Mouse (Mus musculus) embryonic facial prominence, embryonic 12.5 days (tissue): ENCODE results near the gene Aicda. TPM values are rescaled to one million over a fixed set of nuclear protein-coding genes. Genes with fewer than 3 reads are reported as not detected.
"Not testable (repeated sequence)": the region's sequence is repeated elsewhere in the genome, so short reads cannot be mapped to it uniquely, and the experiment has no call there.

Source experiments
- ATAC-seq: fragments of 200-750 bp; cut with Nextera tagmentation; 2 replicates; pipeline ENCODE4 v1.8.0; 2017; ENCODE audit not compliant: insufficient number of reproducible peaks, insufficient read depth, low FRiP score, low TSS enrichment
- H3K27ac ChIP-seq: fragments of 300-500 bp; sonication (generic); 2 replicates; pipeline ENCODE4 v1.5.1; 2016; ENCODE audit warnings: mild to moderate bottlenecking
- H3K27me3 ChIP-seq: fragments of 300-500 bp; sonication (generic); 2 replicates; pipeline ENCODE4 v1.6.1; 2016; ENCODE audit warnings: mild to moderate bottlenecking, moderate library complexity
- H3K36me3 ChIP-seq: fragments of 300-500 bp; sonication (generic); 2 replicates; pipeline ENCODE4 v1.6.1; 2016; ENCODE audit warnings: mild to moderate bottlenecking
- H3K4me1 ChIP-seq: fragments of 300-500 bp; sonication (generic); 2 replicates; pipeline ENCODE4 v1.6.1; 2016
- H3K4me2 ChIP-seq: fragments of 300-500 bp; sonication (generic); replicated peaks from 2 replicates; pipeline ENCODE4 v1.6.1; 2016; ENCODE audit warnings: mild to moderate bottlenecking, moderate library complexity
- H3K4me3 ChIP-seq: fragments of 300-500 bp; sonication (generic); 2 replicates; pipeline ENCODE4 v1.5.1; 2016; ENCODE audit warnings: mild to moderate bottlenecking
- H3K9ac ChIP-seq: fragments of 300-500 bp; sonication (generic); 2 replicates; pipeline ENCODE4 v1.6.1; 2016; ENCODE audit warnings: mild to moderate bottlenecking, moderate library complexity
- H3K9me3 ChIP-seq: fragments of 300-500 bp; sonication (generic); 2 replicates; pipeline ENCODE4 v1.6.1; 2016; ENCODE audit warnings: mild to moderate bottlenecking, moderate library complexity
- WGBS: fragments of 180-500 bp; shearing (Covaris S2); methylation state at CpG from one replicate; pipeline ENCODE4 v1.1.7; 2016; 5-methylcytosine and 5-hydroxymethylcytosine counted together
- polyA plus RNA-seq: library from polyadenylated mRNA; unstranded; fragments of >200 nt; fragmentation: Nextera tagmentation; extraction: Ambion mirVana; gene quantifications from 2 replicates; pipeline ENCODE4 v1.2.1, GENCODE M21; 2016

Gene Aicda
- polyA plus RNA-seq, 1 experiment from 2014 or later: not detected

DNA sequence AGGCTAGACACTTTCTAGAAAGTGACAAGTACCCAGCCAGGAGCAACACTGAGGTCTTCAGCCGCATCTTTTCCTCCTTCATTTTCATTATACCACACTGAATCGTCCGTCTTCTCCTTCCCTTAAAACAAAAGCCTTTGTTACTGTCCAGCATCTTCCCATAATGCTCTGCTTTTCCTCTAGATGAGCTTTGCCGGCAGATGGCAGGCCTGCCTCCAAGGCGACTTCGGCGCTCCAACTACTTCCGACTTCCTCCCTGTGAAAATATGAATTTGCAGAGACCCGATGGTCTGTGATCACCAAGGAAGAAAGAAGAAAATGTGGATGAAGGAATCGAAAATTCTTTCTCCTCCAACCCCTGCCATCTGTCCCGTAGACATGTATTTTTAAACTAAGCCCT, 25.5 kb upstream of the Aicda start:
- no peak overlapping the region for H3K27ac ChIP-seq
- H3K9me3 ChIP-seq: no peaks in the 10 kb centered on the region
- no peak overlapping the region for H3K4me2 ChIP-seq
- no peak overlapping the region for H3K4me3 ChIP-seq
- H3K36me3 ChIP-seq: no peaks in the 10 kb centered on the region
- no peak overlapping the region for H3K9ac ChIP-seq
- no peak for ATAC-seq
- WGBS: 77% methylated on average over 11 of the region's 11 CpGs
- peaks cover 3% of the 10 kb centered on the region; the same call in 1 of the 2 replicates for H3K4me1 ChIP-seq
- no peaks in the 10 kb centered on the region for H3K27me3 ChIP-seq

DNA sequence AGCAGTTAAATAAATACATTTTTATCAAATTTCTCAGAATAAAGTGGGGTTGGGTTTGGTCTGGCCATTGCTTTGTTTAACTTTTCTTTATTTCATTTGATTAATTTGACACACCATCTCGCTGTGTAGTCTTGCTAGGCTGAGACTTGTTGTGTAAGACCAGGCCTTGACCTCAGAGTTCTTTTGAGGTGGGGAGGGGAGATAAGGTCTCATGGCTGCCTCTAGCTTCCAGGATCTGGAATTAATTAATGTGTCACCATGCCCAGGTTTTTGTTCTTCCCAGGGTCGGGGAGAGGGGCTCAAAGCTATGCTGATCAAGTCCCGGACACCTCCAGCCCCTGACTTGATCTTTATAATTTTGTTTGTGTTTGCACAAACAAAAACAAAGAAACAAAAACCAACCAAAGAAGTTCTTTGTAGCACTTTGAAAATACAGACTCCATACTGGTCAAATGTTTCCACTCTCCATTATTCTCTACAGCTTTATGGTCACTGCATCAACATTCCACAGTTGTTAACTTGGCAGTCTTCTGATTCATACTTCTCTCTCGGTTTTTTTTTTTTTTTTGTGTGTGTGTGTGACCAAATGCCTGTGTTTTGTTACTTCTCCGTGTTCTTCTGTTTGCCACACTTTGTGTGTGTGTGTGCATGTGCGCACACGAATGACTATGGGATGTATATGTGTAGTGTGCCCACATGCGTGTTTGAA, 22.0 kb upstream of the Aicda start:
- Histone ChIP-seq H3K4me2 (no peak overlapping the region), H3K9ac (no peak overlapping the region), H3K4me1 (peaks cover 6% of the 10 kb centered on the region; the same call in 1 of the 2 replicates), H3K27ac (no peak overlapping the region), H3K36me3 (no peaks in the 10 kb centered on the region), H3K4me3 (no peak overlapping the region), H3K27me3 (no peaks in the 10 kb centered on the region), H3K9me3 (no peaks in the 10 kb centered on the region)
- no peak for ATAC-seq
- WGBS: 56% methylated on average over 8 of the region's 8 CpGs

- Histone ChIP-seq H3K9me3 (no peaks in the 10 kb centered on the region), H3K27ac (0 out of 2 replicates have a peak overlapping the region, but pooled peaks have one; percentile 3), H3K9ac (no peak overlapping the region), H3K36me3 (no peaks in the 10 kb centered on the region), H3K27me3 (no peaks in the 10 kb centered on the region), H3K4me3 (0 out of 2 replicates have a peak overlapping the region, but pooled peaks have one; percentile 9), H3K4me1 (peaks cover 6% of the 10 kb centered on the region; the same call in 1 of the 2 replicates), H3K4me2 (peak overlapping the region; percentile 38)
- WGBS: 9% methylated on average over 4 of the region's 4 CpGs
- no peak for ATAC-seq
Observed at GRCm38 (mm10) chr6:122532883-122533302, 20.7 kb upstream of the Aicda start.

- H3K27me3 ChIP-seq: no peaks in the 10 kb centered on the region
- H3K36me3 ChIP-seq: no peaks in the 10 kb centered on the region
- H3K9me3 ChIP-seq: no peaks in the 10 kb centered on the region
- H3K4me2 ChIP-seq: no peak overlapping the region
- H3K4me3 ChIP-seq: no peak overlapping the region
- no peak overlapping the region for H3K27ac ChIP-seq
- whole genome bisulfite sequencing: 31% methylated on average over 3 of the region's 3 CpGs
- no peak for ATAC-seq
- no peak overlapping the region for H3K9ac ChIP-seq
- peaks cover 6% of the 10 kb centered on the region; the same call in 1 of the 2 replicates for H3K4me1 ChIP-seq
Observed at GRCm38 (mm10) chr6:122534032-122534431, 19.6 kb upstream of the Aicda start.

DNA sequence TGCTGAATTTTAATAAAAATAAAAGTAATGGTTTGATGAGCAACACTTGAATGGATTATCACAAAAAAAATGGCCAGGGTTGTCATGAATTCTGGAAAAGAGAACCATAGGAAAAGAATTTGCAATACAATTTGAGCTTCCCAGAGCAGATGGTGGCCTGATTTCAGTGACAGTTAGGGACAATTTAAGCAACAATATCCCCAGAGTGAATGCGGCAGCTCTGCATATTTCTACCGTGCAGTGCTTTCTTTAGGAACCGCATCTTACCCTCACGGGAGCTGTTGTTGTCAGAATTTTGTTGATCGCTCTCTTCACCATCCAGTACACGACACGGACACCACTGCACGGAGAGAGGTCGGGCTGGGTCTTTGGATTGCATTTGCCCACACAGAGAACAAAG, 14.0 kb upstream of the Aicda start:
- Histone ChIP-seq H3K4me1 (no peaks in the 10 kb centered on the region), H3K4me3 (no peak overlapping the region), H3K36me3 (no peaks in the 10 kb centered on the region), H3K4me2 (no peak overlapping the region), H3K9me3 (no peaks in the 10 kb centered on the region), H3K9ac (no peak overlapping the region), H3K27me3 (no peaks in the 10 kb centered on the region), H3K27ac (no peak overlapping the region)
- ATAC-seq: no peak
- WGBS: 83% methylated on average over 9 of the region's 9 CpGs

DNA sequence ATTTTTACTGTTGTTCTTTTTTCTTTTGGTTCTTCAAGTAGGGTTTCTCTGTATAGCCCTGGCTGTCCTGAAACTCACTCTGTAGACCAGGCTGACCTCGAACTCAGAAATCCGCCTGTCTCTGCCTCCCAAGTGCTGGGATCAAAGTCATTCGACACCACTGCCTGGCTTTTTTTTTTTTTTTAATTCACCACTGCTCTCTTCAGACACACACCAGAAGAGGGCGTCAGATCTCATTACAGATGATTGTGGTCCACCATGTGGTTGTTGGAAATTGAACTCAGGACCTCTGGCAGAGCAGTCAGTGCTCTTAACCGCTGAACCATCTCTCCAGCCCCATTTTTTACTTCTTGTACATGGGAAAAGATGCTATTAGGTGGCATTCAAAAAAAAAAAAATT, 11.1 kb upstream of the Aicda start:
- not testable (repeated sequence) for H3K4me1 ChIP-seq, H3K36me3 ChIP-seq, H3K4me2 ChIP-seq, H3K27ac ChIP-seq, H3K9ac ChIP-seq, H3K27me3 ChIP-seq, H3K9me3 ChIP-seq, ATAC-seq, H3K4me3 ChIP-seq
- WGBS: 77% methylated on average over 5 of the region's 5 CpGs

DNA sequence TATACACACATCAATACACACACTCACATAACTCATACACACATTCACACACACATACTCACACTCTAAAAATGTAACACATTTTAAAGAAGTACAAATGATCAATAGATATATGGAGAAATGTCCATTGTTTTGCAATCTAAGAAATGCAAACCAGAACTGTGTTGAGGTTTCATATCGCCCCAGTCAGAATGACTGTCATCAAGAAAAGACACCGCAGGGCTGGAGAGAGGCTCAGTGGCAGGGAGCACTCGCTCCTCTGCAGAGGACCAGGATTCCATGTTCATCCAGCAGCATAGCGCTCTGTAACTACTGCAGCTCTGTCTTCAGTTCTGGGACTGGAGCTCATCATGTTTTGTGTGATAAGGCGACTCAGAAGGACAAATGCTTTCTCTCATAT, 10.0 kb upstream of the Aicda start:
- Histone ChIP-seq H3K9me3 (no peaks in the 10 kb centered on the region), H3K4me2 (no peak overlapping the region), H3K9ac (no peak overlapping the region), H3K27ac (no peak overlapping the region), H3K4me1 (no peaks in the 10 kb centered on the region), H3K4me3 (no peak overlapping the region), H3K27me3 (no peaks in the 10 kb centered on the region), H3K36me3 (no peaks in the 10 kb centered on the region)
- ATAC-seq: no peak
- WGBS: 76% methylated on average over 5 of the region's 5 CpGs

- H3K36me3 ChIP-seq: no peaks in the 10 kb centered on the region
- 92% methylated on average over 1 of the region's 1 CpGs for WGBS
- no peaks in the 10 kb centered on the region for H3K4me1 ChIP-seq
- no peaks in the 10 kb centered on the region for H3K27me3 ChIP-seq
- no peak overlapping the region for H3K27ac ChIP-seq
- no peak overlapping the region for H3K4me3 ChIP-seq
- no peak overlapping the region for H3K9ac ChIP-seq
- H3K9me3 ChIP-seq: no peaks in the 10 kb centered on the region
- no peak for ATAC-seq
- no peak overlapping the region for H3K4me2 ChIP-seq
Observed at GRCm38 (mm10) chr6:122544672-122545071, 8.9 kb upstream of the Aicda start.

- Histone ChIP-seq H3K4me1 (no peaks in the 10 kb centered on the region), H3K27me3 (no peaks in the 10 kb centered on the region), H3K9me3 (no peaks in the 10 kb centered on the region), H3K4me3 (no peak overlapping the region), H3K27ac (no peak overlapping the region), H3K4me2 (no peak overlapping the region), H3K36me3 (no peaks in the 10 kb centered on the region), H3K9ac (no peak overlapping the region)
- ATAC-seq: no peak
- 63% methylated on average over 9 of the region's 9 CpGs for WGBS
Observed at GRCm38 (mm10) chr6:122545289-122545882, 8.2 kb upstream of the Aicda start.

GRCm38 (mm10) chr6:122545948-122546347, 7.7 kb upstream of the Aicda start:
- 85% methylated on average over 10 of the region's 10 CpGs for WGBS
- no peak overlapping the region for H3K27ac ChIP-seq
- ATAC-seq: no peak

GRCm38 (mm10) chr6:122554102-122554501, 501 bp downstream of the Aicda start:
- Histone ChIP-seq H3K36me3 (no peaks in the 10 kb centered on the region), H3K4me1 (no peaks in the 10 kb centered on the region; the same call in 1 of the 2 replicates), H3K27ac (no peak overlapping the region), H3K27me3 (no peaks in the 10 kb centered on the region), H3K4me3 (no peak overlapping the region), H3K4me2 (no peak overlapping the region), H3K9me3 (no peaks in the 10 kb centered on the region), H3K9ac (no peak overlapping the region)
- WGBS: 73% methylated on average over 6 of the region's 6 CpGs
- no peak for ATAC-seq

More at GRCm38 (mm10) chr6:122545948-122546347, 7.7 kb upstream of the Aicda start:
- Histone ChIP-seq H3K4me2 (no peak overlapping the region), H3K9ac (no peak overlapping the region), H3K27me3 (no peaks in the 10 kb centered on the region), H3K36me3 (no peaks in the 10 kb centered on the region), H3K4me1 (no peaks in the 10 kb centered on the region), H3K9me3 (no peaks in the 10 kb centered on the region), H3K4me3 (no peak overlapping the region)

DNA sequence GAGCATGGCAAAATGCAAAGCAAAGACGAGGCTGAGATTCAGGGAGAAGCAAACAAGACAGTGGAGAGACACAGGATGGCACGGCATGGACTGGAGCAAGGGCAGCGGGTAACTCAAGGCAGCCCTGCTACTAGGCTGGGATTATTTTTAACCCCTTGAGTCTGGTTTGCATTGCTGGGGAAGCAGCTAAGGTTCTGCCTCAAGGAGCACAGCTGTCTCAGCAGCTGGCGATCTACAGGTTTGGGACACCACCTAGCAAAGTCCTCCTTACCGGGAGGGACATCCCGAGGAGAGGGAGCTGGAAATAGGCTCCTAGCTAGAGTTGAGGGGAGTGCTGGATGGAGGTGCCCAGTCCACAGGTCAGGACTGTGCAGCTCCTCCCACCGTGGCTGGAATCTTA, 1.7 kb downstream of the Aicda start:
- Histone ChIP-seq H3K9ac (no peak overlapping the region), H3K4me1 (peaks cover 1% of the 10 kb centered on the region; the same call in 1 of the 2 replicates), H3K27me3 (no peaks in the 10 kb centered on the region), H3K9me3 (no peaks in the 10 kb centered on the region), H3K27ac (no peak overlapping the region), H3K4me3 (no peak overlapping the region), H3K4me2 (no peak overlapping the region), H3K36me3 (no peaks in the 10 kb centered on the region)
- 42% methylated on average over 7 of the region's 7 CpGs for whole genome bisulfite sequencing
- no peak for ATAC-seq
